Mouse (Mus musculus): ENCODE data around the gene Slc18a2. TPM values are rescaled to one million over a fixed set of nuclear protein-coding genes. Genes with fewer than 3 reads are reported as not detected.

The Slc18a2 gene
- total RNA-seq (2021): 1 to 10 TPM in 1 of 2 experiments, under 1 TPM in 1; 0.85 to 1.1 TPM
- long read RNA-seq, experiment 1, partial matches to known transcripts: 0 of 6 reads
- long read RNA-seq, experiment 1, other reads (novel, unspliced or antisense): 6 of 6 reads
- long read RNA-seq, experiment 2, partial matches to known transcripts: 0 of 17 reads
- long read RNA-seq, experiment 2, other reads (novel, unspliced or antisense): 14 of 17 reads

DNA sequence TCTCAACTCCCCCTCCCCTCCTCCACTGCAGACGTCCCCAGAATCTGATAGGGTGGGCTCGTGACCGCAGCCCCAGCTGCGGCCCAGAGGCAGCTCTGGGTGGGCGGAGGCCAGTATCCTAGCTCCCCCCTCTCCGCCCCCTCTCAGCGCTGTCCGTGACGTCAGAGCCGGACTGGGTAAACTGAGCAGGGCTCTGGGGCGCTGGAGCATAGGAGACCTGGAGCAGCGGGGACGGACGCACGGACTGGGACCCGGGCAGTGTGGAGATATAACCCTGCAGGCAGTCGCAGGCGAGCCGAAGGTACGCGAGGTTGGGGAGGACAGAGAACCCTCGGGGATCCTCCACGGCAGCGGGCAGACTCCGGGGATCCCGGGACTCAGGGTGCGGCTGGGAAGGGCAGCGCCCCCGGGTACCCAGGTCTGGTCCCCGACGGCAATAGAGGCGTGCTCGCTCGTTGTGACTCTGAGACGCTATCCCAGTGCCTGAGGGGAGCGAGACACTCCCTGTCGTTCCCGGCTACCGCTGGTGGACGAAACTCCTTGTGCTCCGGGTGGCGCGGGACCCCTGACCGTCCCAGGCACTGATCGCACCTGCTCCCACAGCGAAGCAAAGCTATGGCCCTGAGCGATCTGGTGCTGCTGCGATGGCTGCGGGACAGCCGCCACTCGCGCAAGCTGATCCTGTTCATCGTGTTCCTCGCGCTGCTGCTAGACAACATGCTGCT lies at the start of gene Slc18a2:
TSS of gene Slc18a2 (plus strand) at position 179 of the 725 bp plus-strand sequence.
- peak in 1 of 2 experiments; percentile 17 for DNase-seq
- intact Hi-C loops (cut with DNase I): no loop called here

DNA sequence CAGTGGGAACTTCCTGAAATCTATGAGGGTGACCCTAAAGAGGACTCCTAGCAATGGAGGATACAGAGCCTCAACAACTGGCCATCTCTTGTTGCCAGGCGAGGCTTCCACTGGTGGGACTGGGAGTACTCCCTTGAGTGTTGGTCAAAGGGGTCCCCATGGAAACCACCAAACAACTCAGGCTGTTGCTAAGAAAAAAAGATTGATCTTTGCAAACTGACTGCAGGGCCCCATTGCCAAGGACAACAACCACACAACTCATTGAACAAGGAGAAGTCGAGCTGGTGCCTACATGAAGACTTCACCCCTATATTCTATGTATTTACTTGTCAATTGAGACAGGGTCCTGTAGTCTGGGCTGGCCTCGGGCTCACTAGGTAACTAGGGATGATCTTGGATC lies 43.8 kb upstream of the Slc18a2 start:
- intact Hi-C loops (cut with DNase I): no loop called here

GRCm38 (mm10) chr19:59218991-59219390 lies 41.7 kb upstream of the Slc18a2 start, which contains the start of gene Kcnk18:
Kcnk18 (plus strand) TSS chr19:59219214.
- no peak for DNase-seq
- intact Hi-C loops (cut with DNase I): no loop called here

More for the DNA sequence above, 43.8 kb upstream of the Slc18a2 start:
- DNase-seq: no peak

- intact Hi-C loops (cut with DNase I): no loop called here
- no peak for DNase-seq
These were observed 39.6 kb upstream of the Slc18a2 start for GRCm38 (mm10) chr19:59221131-59221530.

DNA sequence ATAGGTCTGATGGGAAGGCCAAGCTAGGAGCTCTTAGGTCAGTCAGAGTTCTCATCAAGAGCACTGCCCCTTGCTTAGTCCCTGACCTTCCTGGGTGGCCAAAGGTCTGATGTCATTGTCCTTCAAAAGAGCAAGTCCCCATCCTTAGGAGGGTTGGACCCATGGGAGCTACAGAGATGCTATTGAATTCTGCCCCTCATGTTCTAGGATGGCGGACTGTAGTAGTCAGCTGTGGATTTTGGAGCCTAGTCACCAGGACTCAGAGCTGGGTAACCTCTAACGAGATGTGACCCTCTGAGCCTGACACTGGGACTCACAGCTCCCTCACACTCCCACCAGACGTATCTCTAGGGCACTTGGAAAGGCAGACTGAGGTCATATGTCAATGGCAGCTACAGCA lies 32.3 kb upstream of the Slc18a2 start:
- no peak for DNase-seq
- intact Hi-C loops (cut with DNase I): no loop called here

GRCm38 (mm10) chr19:59232786-59233185 lies 27.9 kb upstream of the Slc18a2 start:
- DNase-seq: no peak
- intact Hi-C loops (cut with DNase I): no loop called here

- DNase-seq: no peak
- intact Hi-C loops (cut with DNase I): loop anchor here (5.0 kb wide), 1 partner anchor 147 kb away; no protein-coding TSS in a partner anchor
These were observed 25.7 kb upstream of the Slc18a2 start for GRCm38 (mm10) chr19:59235001-59235400.

DNA sequence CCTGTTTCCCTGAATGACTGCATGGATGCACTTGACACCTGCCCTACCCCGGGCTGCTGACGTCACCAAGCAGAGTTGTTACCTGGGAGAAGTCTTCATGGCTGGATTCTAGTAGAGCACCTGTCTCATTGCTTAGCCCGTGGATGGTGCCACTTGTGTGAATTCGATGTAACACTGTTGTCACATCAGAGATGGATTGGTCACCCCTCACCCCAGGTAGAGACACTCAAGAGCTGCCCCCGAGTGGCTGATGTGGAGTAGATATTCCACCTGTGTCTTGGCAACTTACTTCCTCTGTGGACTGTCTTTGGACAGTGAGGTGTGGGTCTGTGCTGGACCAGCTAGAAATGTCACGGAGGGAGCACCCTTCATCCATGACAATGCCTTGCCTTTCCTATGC lies 24.6 kb upstream of the Slc18a2 start:
- intact Hi-C loops (cut with DNase I): loop anchor here (5.0 kb wide), 1 partner anchor 146 kb away; no protein-coding TSS in a partner anchor
- DNase-seq: no peak

GRCm38 (mm10) chr19:59238630-59239029 lies 22.1 kb upstream of the Slc18a2 start:
- no peak for DNase-seq
- intact Hi-C loops (cut with DNase I): loop anchor here (1.0 to 5.0 kb wide), 2 partner anchors 78 to 144 kb away; no protein-coding TSS in a partner anchor

- intact Hi-C loops (cut with DNase I): loop anchor here (1.0 to 5.0 kb wide), 2 partner anchors 77 to 143 kb away; no protein-coding TSS in a partner anchor
- peak; percentile 88 to 92 for DNase-seq
These were observed 21.4 kb upstream of the Slc18a2 start for GRCm38 (mm10) chr19:59239124-59239817.

DNA sequence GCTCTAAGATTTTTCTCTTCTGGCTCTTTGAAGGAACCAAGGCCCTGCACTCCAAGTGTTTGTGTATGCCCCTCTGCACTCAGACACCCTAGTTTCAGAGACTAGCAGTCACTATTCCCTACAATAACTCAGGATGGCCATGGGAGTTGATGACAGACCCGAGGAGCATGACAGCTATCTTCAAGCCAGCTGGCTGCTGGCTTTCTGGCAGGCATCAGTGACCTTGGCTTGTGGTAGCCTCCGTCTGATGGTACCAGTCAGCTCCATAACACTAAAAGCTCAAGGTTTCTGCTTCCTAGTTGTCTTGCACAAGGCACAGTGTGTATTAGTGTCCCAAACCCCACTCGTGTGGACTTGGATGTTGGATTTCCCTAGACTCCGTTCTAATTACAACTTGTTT lies 18.7 kb upstream of the Slc18a2 start:
- intact Hi-C loops (cut with DNase I): no loop called here
- DNase-seq: peak in 1 of 2 experiments; percentile 22

DNA sequence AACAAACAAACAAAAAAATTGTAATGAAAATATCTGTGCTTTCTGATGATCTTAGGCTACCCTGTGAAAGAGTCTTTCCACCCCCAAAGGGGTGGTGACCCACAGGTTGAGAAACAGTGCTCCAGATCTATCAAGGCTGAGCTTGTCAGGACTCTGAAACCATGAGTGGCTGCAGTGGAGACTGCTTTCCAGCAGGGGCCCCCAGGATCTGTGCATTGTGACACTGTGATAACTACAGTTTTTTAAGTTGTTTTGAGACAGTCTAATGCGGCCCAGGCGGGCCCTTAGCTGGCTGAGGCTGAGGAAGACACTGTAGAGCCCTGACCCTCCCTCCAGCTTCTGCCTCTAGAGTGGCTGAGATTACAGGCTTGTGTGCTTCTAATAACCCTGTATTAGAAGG lies 17.6 kb upstream of the Slc18a2 start:
- intact Hi-C loops (cut with DNase I): no loop called here

DNA sequence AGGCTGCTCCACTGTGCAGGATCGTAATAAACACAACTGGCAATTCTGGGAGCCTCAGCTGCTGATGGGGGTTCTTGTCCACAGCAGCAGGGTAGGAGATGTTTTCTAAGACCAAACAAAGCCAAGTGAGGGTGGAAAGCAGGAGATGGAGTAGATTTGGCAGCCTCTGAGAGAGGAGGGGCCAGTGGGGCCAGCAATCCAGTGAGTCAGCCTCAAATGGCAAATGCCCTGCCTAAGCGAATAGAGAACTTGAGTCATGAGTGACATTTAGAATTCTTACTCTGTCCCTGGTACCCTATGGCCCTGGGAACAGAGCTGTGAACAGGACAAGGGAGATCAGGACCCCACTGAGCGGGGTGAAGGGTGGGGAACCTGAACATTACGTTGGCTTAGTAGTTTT lies 12.6 kb upstream of the Slc18a2 start:
- no peak for DNase-seq
- intact Hi-C loops (cut with DNase I): no loop called here

More for the DNA sequence above, 17.6 kb upstream of the Slc18a2 start:
- no peak for DNase-seq

- intact Hi-C loops (cut with DNase I): no loop called here
These were observed 12.0 kb upstream of the Slc18a2 start for GRCm38 (mm10) chr19:59248553-59249286.

GRCm38 (mm10) chr19:59252651-59253050 lies 8.0 kb upstream of the Slc18a2 start:
- no peak for DNase-seq
- intact Hi-C loops (cut with DNase I): no loop called here

More at GRCm38 (mm10) chr19:59248553-59249286, 12.0 kb upstream of the Slc18a2 start:
- no peak for DNase-seq

GRCm38 (mm10) chr19:59259633-59260032 lies 1.1 kb upstream of the Slc18a2 start:
- DNase-seq: no peak
- intact Hi-C loops (cut with DNase I): no loop called here

GRCm38 (mm10) chr19:59261604-59262003 lies 908 bp downstream of the Slc18a2 start:
- intact Hi-C loops (cut with DNase I): no loop called here
- DNase-seq: no peak

- intact Hi-C loops (cut with DNase I): no loop called here
- no peak for DNase-seq
These were observed 2.5 kb downstream of the Slc18a2 start for GRCm38 (mm10) chr19:59263171-59263570.

DNA sequence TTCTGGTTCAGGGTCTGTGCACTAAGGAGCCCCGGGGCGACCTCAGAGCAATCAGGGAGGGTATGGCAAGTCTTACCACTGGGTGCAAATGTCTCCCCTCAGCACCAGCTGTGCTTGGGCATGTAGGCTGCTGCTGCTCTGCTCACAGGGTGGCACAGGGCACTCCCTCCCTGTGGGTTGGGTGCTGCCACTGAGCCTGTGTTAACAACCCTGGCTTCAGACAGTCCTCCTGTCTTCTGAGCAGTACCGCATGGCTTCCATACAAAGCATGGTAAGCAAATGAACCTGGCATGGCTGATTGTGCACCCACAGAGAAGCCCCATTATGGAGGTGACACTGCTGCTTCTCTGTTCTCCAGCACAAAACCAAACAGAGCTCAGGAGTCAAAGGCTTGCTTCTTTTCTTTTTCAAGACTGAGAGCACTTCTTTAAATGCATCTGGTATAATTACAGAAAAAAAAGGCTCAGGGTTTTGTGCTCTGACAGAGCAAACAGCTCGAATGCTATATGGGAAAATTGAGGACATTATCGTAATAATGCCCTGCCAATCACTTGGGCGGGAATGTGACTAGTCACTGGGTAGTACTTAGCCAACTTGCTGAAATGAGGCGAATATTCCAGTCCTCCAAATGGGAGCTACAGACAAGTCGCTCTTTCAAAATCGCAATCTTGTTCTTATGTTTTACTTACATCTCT lies 4.3 kb downstream of the Slc18a2 start:
- no peak for DNase-seq
- intact Hi-C loops (cut with DNase I): no loop called here

DNA sequence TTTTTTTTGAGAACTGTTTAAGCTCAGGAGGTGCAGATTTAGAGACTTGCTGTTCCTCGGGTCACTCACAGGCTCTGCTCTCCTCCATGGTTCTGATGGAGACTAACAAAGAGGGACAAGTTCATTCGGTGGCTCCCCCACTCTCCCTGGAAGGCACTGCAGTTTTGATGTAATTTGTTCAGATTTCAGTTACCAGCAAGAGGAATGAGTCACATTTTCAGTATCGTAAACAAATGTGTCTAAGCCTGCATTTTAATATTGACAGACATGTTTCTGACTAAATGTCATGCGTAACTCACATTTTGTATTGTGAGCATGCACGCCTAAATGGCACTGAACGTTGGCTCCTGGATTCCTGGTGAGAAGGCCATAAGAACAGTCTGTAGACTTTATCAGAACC lies 5.2 kb downstream of the Slc18a2 start:
- no peak for DNase-seq
- intact Hi-C loops (cut with DNase I): no loop called here
